Mouse (Mus musculus): ENCODE measurements around the gene B3gnt9.

DNA sequence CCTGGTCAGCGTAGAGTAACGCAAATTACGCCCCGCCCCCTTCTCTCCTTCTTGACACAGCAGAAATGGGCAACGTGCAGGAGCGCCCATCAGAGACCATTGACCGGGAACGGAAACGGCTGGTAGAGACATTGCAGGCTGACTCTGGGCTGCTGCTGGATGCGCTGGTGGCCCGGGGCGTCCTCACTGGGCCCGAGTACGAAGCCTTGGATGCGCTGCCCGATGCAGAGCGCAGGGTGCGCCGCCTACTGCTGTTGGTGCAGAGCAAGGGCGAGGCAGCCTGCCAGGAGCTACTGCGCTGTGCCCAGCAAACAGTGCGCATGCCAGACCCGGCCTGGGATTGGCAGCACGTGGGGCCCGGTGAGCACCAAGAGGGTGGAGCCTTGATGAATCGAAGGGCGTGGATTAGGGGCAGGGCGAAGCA is 24.0 kb upstream of the B3gnt9 start:
- TF ChIP-seq CTCF (IDR thresholded peaks at IDR 0.05; ENCODE audit: borderline replicate concordance, control insufficient read depth, extremely low read depth, insufficient read depth, low read length, poor library complexity) (no peak), POLR2A (IDR thresholded peaks at IDR 0.05; ENCODE audit: control insufficient read depth, extremely low read depth, insufficient read depth, low read length, poor library complexity) (no peak)

All from thymus, adult 2 months (tissue).